Mouse (Mus musculus): ENCODE results near the gene Gm11034. TPM values are rescaled to one million over a fixed set of nuclear protein-coding genes. Genes with fewer than 3 reads are reported as not detected.

Gene Gm11034
- polyA plus RNA-seq, 1 experiment, result not detected

DNA sequence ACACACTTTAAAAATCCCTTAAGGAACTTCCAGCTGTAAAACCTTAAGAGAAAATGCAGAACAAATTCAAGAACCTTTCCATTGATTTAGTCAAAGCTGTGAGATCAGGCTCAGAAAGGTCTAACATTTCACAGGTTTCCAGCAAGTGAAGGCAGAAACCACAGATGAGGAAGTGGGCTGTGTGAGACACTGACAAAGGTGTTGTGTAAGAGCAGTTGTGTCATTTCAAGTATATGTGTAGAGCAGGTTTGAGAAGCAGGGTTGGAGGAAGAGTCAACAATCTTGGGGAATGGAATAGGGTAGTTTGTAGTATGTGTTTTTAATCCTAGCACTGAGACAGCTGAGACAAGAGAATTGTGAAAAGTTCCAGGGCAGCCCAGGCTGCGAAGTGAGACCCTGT is 2.4 kb upstream of the Gm11034 start:
- Histone ChIP-seq H3K27me3 (ENCODE audit: control insufficient read depth, insufficient read depth, low read length) (no peaks in the 10 kb centered on the region), H3K27ac (ENCODE audit: control insufficient read depth, insufficient read depth, low read length) (peak overlapping the region; percentile 79), H3K4me1 (replicated peaks; ENCODE audit: control insufficient read depth, insufficient read depth, low read length) (peaks cover 15% of the 10 kb centered on the region), H3K36me3 (ENCODE audit: control insufficient read depth, insufficient read depth, low read length) (no peaks in the 10 kb centered on the region), H3K4me3 (ENCODE audit: control insufficient read depth, insufficient read depth, low read length) (no peak overlapping the region)
- DNase-seq, result peak; percentile 24
- no peak for TF ChIP-seq POLR2A (IDR thresholded peaks at IDR 0.05; ENCODE audit: control insufficient read depth, extremely low read depth, insufficient read depth, low read length, poor library complexity)
- 12% methylated on average over 1 of the region's 1 CpGs for WGBS

DNA sequence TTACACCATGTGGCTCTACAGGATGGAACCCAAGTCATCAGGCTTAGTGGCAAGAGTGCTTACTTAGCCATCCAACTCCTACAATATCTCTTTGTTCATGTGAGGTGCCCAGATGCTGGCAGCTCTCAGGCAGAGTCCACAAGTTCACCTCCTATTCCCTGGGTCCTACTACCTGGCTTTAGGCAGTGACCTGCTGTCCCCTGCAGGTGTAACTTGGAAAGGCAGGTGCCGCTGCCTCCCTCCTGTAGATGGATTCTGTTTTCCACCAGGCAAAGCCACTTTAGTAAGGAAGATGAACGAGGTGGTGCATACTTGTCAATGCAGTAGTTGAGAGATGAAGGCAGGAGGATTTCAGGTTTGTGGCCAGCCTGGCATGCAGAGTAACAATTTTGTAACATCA is 1.6 kb upstream of the Gm11034 start:
- Histone ChIP-seq H3K4me3 (ENCODE audit: control insufficient read depth, insufficient read depth, low read length) (no peak overlapping the region), H3K4me1 (replicated peaks; ENCODE audit: control insufficient read depth, insufficient read depth, low read length) (peaks cover 10% of the 10 kb centered on the region), H3K36me3 (ENCODE audit: control insufficient read depth, insufficient read depth, low read length) (no peaks in the 10 kb centered on the region), H3K27ac (ENCODE audit: control insufficient read depth, insufficient read depth, low read length) (no peak overlapping the region), H3K27me3 (ENCODE audit: control insufficient read depth, insufficient read depth, low read length) (no peaks in the 10 kb centered on the region)
- TF ChIP-seq CTCF (IDR thresholded peaks at IDR 0.05; ENCODE audit: borderline replicate concordance, control insufficient read depth, extremely low read depth, insufficient read depth, low read length, poor library complexity) (no peak), POLR2A (IDR thresholded peaks at IDR 0.05; ENCODE audit: control insufficient read depth, extremely low read depth, insufficient read depth, low read length, poor library complexity) (no peak)
- peak; percentile 40 for DNase-seq
- WGBS, result 58% methylated on average over 2 of the region's 2 CpGs

DNA sequence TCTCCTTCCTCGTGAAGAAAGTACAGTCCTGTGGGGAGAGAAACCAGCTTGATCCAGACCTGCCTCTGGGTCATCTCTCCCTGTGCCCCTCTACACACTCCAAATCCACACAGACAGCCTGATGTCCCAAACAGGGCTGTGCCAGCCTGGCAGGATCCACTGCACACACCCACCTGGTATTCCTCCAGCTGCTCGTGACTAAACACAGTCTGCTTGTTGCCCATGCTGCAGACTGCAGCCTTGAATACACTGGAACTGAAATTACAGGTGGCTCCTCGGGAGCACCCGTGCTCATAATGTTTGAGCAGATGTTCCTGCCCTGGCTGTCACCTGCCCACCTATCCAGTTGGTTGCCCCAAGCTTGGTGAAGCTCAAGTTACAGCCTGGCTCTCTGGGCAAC is 685 bp downstream of the Gm11034 start, which contains the start of gene Cib3:
Gene Cib3 (minus strand): TSS at position 87 of the 400 bp plus-strand sequence.
- peaks cover 10% of the 10 kb centered on the region for H3K4me1 ChIP-seq (replicated peaks; ENCODE audit: control insufficient read depth, insufficient read depth, low read length)
- no peaks in the 10 kb centered on the region for H3K36me3 ChIP-seq (ENCODE audit: control insufficient read depth, insufficient read depth, low read length)
- TF ChIP-seq POLR2A (IDR thresholded peaks at IDR 0.05; ENCODE audit: control insufficient read depth, extremely low read depth, insufficient read depth, low read length, poor library complexity), result no peak
- no peak for TF ChIP-seq CTCF (IDR thresholded peaks at IDR 0.05; ENCODE audit: borderline replicate concordance, control insufficient read depth, extremely low read depth, insufficient read depth, low read length, poor library complexity)
- H3K27ac ChIP-seq (ENCODE audit: control insufficient read depth, insufficient read depth, low read length), result no peak within 1 kb of the TSS
- no peak within 1 kb of the TSS for H3K4me3 ChIP-seq (ENCODE audit: control insufficient read depth, insufficient read depth, low read length)
- 87% methylated on average over 4 of the region's 4 CpGs for WGBS
- no peak for DNase-seq
- H3K27me3 ChIP-seq (ENCODE audit: control insufficient read depth, insufficient read depth, low read length), result no peaks in the 10 kb centered on the region

DNA sequence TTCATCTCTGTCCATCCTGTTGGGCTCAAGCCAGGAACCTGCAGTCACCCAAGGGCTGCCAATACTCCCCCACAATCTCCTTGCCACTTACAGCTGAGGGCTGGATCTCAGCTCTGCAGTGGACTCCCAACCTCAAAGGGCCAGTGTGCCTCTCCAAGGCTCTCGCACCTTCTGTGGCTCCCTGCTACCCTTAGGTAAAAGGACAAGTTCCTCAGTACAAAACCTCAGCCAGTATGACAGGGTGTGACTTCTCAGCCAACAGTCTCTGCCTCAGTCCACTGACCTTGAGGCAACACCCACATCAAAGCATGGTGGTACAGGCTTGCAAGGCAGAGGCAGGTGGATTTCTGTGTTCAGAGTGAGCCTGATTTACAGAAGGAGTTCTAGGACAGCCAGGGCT is 1.6 kb downstream of the Gm11034 start:
- peaks cover 10% of the 10 kb centered on the region for H3K4me1 ChIP-seq (replicated peaks; ENCODE audit: control insufficient read depth, insufficient read depth, low read length)
- 70% methylated on average over 1 of the region's 1 CpGs for WGBS
- H3K27me3 ChIP-seq (ENCODE audit: control insufficient read depth, insufficient read depth, low read length), result no peaks in the 10 kb centered on the region
- TF ChIP-seq CTCF (IDR thresholded peaks at IDR 0.05; ENCODE audit: borderline replicate concordance, control insufficient read depth, extremely low read depth, insufficient read depth, low read length, poor library complexity) (no peak), POLR2A (IDR thresholded peaks at IDR 0.05; ENCODE audit: control insufficient read depth, extremely low read depth, insufficient read depth, low read length, poor library complexity) (no peak)
- H3K4me3 ChIP-seq (ENCODE audit: control insufficient read depth, insufficient read depth, low read length), result no peak overlapping the region
- no peak for DNase-seq
- no peak overlapping the region for H3K27ac ChIP-seq (ENCODE audit: control insufficient read depth, insufficient read depth, low read length)
- no peaks in the 10 kb centered on the region for H3K36me3 ChIP-seq (ENCODE audit: control insufficient read depth, insufficient read depth, low read length)

DNA sequence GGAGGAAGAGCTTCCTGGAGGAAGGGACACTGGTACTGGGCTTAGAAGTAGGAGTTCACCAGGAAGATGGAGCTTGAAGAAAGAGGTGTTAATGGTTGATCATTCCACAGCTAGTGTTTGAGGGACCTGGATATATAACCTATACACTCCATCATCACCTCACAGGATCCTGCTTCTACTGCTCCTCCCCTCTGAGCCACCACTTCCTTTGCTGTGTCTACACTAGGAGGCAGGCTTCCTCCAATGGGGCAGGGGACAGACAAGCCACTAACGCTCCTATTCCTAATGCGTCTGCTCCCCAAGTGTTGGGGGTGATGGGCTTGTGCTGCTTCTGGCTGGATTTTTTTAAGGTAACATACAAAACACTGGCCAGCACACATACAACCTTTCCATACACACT is 2.7 kb downstream of the Gm11034 start:
- Histone ChIP-seq H3K27ac (ENCODE audit: control insufficient read depth, insufficient read depth, low read length) (no peak overlapping the region), H3K27me3 (ENCODE audit: control insufficient read depth, insufficient read depth, low read length) (no peaks in the 10 kb centered on the region), H3K4me3 (ENCODE audit: control insufficient read depth, insufficient read depth, low read length) (no peak overlapping the region), H3K36me3 (ENCODE audit: control insufficient read depth, insufficient read depth, low read length) (no peaks in the 10 kb centered on the region), H3K4me1 (replicated peaks; ENCODE audit: control insufficient read depth, insufficient read depth, low read length) (peaks cover 4% of the 10 kb centered on the region; the same call in 1 of the 2 replicates)
- no peak for DNase-seq
- whole genome bisulfite sequencing, result 72% methylated on average over 2 of the region's 2 CpGs
- TF ChIP-seq CTCF (IDR thresholded peaks at IDR 0.05; ENCODE audit: borderline replicate concordance, control insufficient read depth, extremely low read depth, insufficient read depth, low read length, poor library complexity) (no peak), POLR2A (IDR thresholded peaks at IDR 0.05; ENCODE audit: control insufficient read depth, extremely low read depth, insufficient read depth, low read length, poor library complexity) (no peak)

DNA sequence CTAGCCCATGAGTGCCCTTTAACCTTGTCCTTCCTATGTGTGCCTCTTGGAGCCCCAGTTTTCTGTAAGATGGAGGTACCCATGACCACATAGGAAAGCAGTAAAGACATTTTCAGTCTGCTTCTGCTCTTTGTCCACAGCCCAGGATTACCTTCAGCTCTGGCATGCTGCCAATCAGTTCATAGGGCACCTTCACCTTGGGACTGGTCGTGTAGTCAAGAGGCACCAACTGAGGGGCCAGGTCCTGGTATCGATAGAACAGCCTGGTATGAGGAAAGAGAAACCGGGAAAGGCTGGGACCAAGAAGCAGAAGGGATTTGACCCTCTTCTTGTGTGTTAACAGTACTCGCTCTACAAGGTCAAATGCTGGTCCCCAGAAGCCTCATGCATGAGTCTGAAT is 3.2 kb downstream of the Gm11034 start:
- 88% methylated on average over 4 of the region's 4 CpGs for WGBS
- H3K36me3 ChIP-seq (ENCODE audit: control insufficient read depth, insufficient read depth, low read length), result no peaks in the 10 kb centered on the region
- H3K4me3 ChIP-seq (ENCODE audit: control insufficient read depth, insufficient read depth, low read length), result no peak overlapping the region
- no peak for DNase-seq
- no peaks in the 10 kb centered on the region for H3K27me3 ChIP-seq (ENCODE audit: control insufficient read depth, insufficient read depth, low read length)
- TF ChIP-seq CTCF (IDR thresholded peaks at IDR 0.05; ENCODE audit: borderline replicate concordance, control insufficient read depth, extremely low read depth, insufficient read depth, low read length, poor library complexity) (no peak), POLR2A (IDR thresholded peaks at IDR 0.05; ENCODE audit: control insufficient read depth, extremely low read depth, insufficient read depth, low read length, poor library complexity) (no peak)
- no peak overlapping the region for H3K27ac ChIP-seq (ENCODE audit: control insufficient read depth, insufficient read depth, low read length)
- peaks cover 2% of the 10 kb centered on the region; the same call in 1 of the 2 replicates for H3K4me1 ChIP-seq (replicated peaks; ENCODE audit: control insufficient read depth, insufficient read depth, low read length)

- H3K4me3 ChIP-seq (ENCODE audit: control insufficient read depth, insufficient read depth, low read length), result no peak overlapping the region
- no peak for DNase-seq
- H3K27me3 ChIP-seq (ENCODE audit: control insufficient read depth, insufficient read depth, low read length), result no peaks in the 10 kb centered on the region
- 97% methylated on average over 1 of the region's 1 CpGs for WGBS
- TF ChIP-seq CTCF (IDR thresholded peaks at IDR 0.05; ENCODE audit: borderline replicate concordance, control insufficient read depth, extremely low read depth, insufficient read depth, low read length, poor library complexity) (no peak), POLR2A (IDR thresholded peaks at IDR 0.05; ENCODE audit: control insufficient read depth, extremely low read depth, insufficient read depth, low read length, poor library complexity) (no peak)
- H3K27ac ChIP-seq (ENCODE audit: control insufficient read depth, insufficient read depth, low read length), result no peak overlapping the region
- H3K36me3 ChIP-seq (ENCODE audit: control insufficient read depth, insufficient read depth, low read length), result no peaks in the 10 kb centered on the region
- no peaks in the 10 kb centered on the region; the same call in 1 of the 2 replicates for H3K4me1 ChIP-seq (replicated peaks; ENCODE audit: control insufficient read depth, insufficient read depth, low read length)
Measured at GRCm38 (mm10) chr8:72208582-72208981, 4.9 kb downstream of the Gm11034 start.
